In the genomic region with DNA sequence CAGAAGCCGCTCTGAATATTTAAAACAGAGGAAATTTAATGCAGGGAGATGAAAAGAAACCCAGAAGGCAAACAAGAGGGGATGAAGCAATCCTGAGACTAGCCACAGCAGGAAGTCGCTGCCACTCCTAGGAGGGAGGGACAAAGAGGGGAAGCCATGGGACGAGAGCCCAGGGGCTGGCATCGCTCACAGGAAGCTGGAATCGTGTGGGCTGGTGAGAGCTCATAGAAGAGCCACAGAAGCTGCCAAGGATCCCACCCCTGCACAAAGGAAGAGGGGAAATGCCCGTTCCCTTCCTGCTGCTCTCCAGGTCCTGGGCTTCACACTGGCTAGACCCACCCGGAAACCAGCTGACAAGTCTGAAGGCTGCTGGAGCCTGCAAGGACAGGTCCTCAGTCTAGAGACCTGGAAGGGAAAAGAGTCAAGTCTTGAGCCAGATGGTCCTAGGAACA, we compare ENCODE assay signal across 9 mouse cellular contexts.
DNase-seq lines count a peak whose midpoint lies in the region; ATAC-seq and TF ChIP-seq lines count a peak whose summit lies in the region.
"Had no signal": no experiment of that assay in that cellular context is flagged by ENCODE, and none has a peak within 500 bp of the region (broad histone marks: within the 10 kb centered on the region; RNA-seq: fewer than 3 reads in every experiment).

No protein-coding gene starts in this region.

- H3K36me3 ChIP-seq in heart, embryonic 10.5 days, result no peaks in the 10 kb centered on the region
- H3K36me3 ChIP-seq in limb, embryonic 12.5 days, result no peaks in the 10 kb centered on the region
- H3K36me3 ChIP-seq in midbrain, embryonic 12.5 days, result no peaks in the 10 kb centered on the region
- H3K36me3 ChIP-seq in stomach, postnatal 0 days (ENCODE audit: control insufficient read depth, insufficient read depth, low read length), result no peaks in the 10 kb centered on the region

- H3K9me3 ChIP-seq in heart, embryonic 10.5 days, result no peaks in the 10 kb centered on the region
- H3K9me3 ChIP-seq in limb, embryonic 12.5 days, result no peaks in the 10 kb centered on the region
- H3K9me3 ChIP-seq in midbrain, embryonic 12.5 days, result no peaks in the 10 kb centered on the region
- H3K9me3 ChIP-seq in stomach, postnatal 0 days (ENCODE audit: control insufficient read depth, low read length), result no peaks in the 10 kb centered on the region

- peak overlapping the region; percentile 20; the same call in 1 of the 2 replicates for H3K4me2 ChIP-seq in limb, embryonic 12.5 days
- peak overlapping the region; percentile 21 for H3K4me2 ChIP-seq in midbrain, embryonic 12.5 days (replicated peaks)
- H3K4me2 ChIP-seq in stomach, postnatal 0 days (replicated peaks; ENCODE audit: low read depth), result peak overlapping the region; percentile 48

- peak overlapping the region; percentile 16; the same call in 1 of the 2 replicates for H3K4me3 ChIP-seq in heart, embryonic 10.5 days
- H3K4me3 ChIP-seq in limb, embryonic 12.5 days (replicated peaks), result no peak overlapping the region
- H3K4me3 ChIP-seq in midbrain, embryonic 12.5 days, result no peak overlapping the region
- 0 out of 2 replicates have a peak overlapping the region, but pooled peaks have one; percentile 5 for H3K4me3 ChIP-seq in stomach, postnatal 0 days (ENCODE audit: low read depth, low read length)

- H3K27ac ChIP-seq in heart, embryonic 10.5 days, result peak overlapping the region; percentile 84
- peak overlapping the region; percentile 5; the same call in 1 of the 2 replicates for H3K27ac ChIP-seq in limb, embryonic 12.5 days
- peak overlapping the region; percentile 74 for H3K27ac ChIP-seq in midbrain, embryonic 12.5 days (replicated peaks)
- peak overlapping the region; percentile 94 for H3K27ac ChIP-seq in stomach, postnatal 0 days (replicated peaks)

- peaks cover 25% of the 10 kb centered on the region for H3K4me1 ChIP-seq in heart, embryonic 10.5 days
- H3K4me1 ChIP-seq in limb, embryonic 12.5 days (replicated peaks), result peaks cover 30% of the 10 kb centered on the region
- H3K4me1 ChIP-seq in midbrain, embryonic 12.5 days, result peaks cover 9% of the 10 kb centered on the region
- H3K4me1 ChIP-seq in stomach, postnatal 0 days (replicated peaks; ENCODE audit: control insufficient read depth, insufficient read depth), result peaks cover 15% of the 10 kb centered on the region

- no peaks in the 10 kb centered on the region for H3K27me3 ChIP-seq in heart, embryonic 10.5 days (ENCODE audit: insufficient read depth, poor library complexity, severe bottlenecking)
- H3K27me3 ChIP-seq in limb, embryonic 12.5 days, result no peaks in the 10 kb centered on the region
- H3K27me3 ChIP-seq in midbrain, embryonic 12.5 days, result no peaks in the 10 kb centered on the region
- no peaks in the 10 kb centered on the region for H3K27me3 ChIP-seq in stomach, postnatal 0 days (ENCODE audit: control insufficient read depth, insufficient read depth, low read length)
- H3K27me3 ChIP-seq: Patski had no signal

- TF ChIP-seq CTCF in stomach, postnatal 0 days (IDR thresholded peaks at IDR 0.05; ENCODE audit: low read depth), result no peak

- H3K9ac ChIP-seq in limb, embryonic 12.5 days (replicated peaks), result no peak overlapping the region
- 0 out of 2 replicates have a peak overlapping the region, but pooled peaks have one; percentile 11 for H3K9ac ChIP-seq in midbrain, embryonic 12.5 days (replicated peaks)
- H3K9ac ChIP-seq in stomach, postnatal 0 days (ENCODE audit: low read length), result peak overlapping the region; percentile 43

- no peak for TF ChIP-seq EP300 in stomach, postnatal 0 days (optimal IDR thresholded peaks at IDR 0.05)

- WGBS in heart, embryonic 10.5 days, result 26% methylated on average over 7 of the region's 7 CpGs
- 30% methylated on average over 7 of the region's 7 CpGs for WGBS in limb, embryonic 12.5 days
- 16% methylated on average over 7 of the region's 7 CpGs for WGBS in midbrain, embryonic 12.5 days
- 6% methylated on average over 7 of the region's 7 CpGs for WGBS in stomach, postnatal 0 days

- ATAC-seq in erythroid progenitor cell, adult 5-6 weeks (replicated peaks; ENCODE audit: low FRiP score, poor library complexity, severe bottlenecking), result 0 out of 2 replicates have a peak, but pooled peaks have one; percentile 23
- no peak for ATAC-seq in limb, embryonic 12.5 days (ENCODE audit: insufficient number of reproducible peaks, insufficient read depth, low FRiP score, low TSS enrichment, low read depth)
- peak; percentile 65 for ATAC-seq in midbrain, embryonic 12.5 days (ENCODE audit: low FRiP score, low read depth)
- peak; percentile 78 for ATAC-seq in stomach, postnatal 0 days (ENCODE audit: low FRiP score, low TSS enrichment)
- ATAC-seq: Patski had no signal

- DNase-seq in 3T3-L1 (ENCODE audit: low read depth, low spot score), result peak; percentile 69
- peak; percentile 86 for DNase-seq in brain, adult 2 months (ENCODE audit: low read depth, low spot score)
- no peak for DNase-seq in heart, embryonic 10.5 days (ENCODE audit: low spot score)
- DNase-seq in kidney, adult 9 months, result peak; percentile 46
- peak; percentile 75 for DNase-seq in stomach, postnatal 0 days (ENCODE audit: low spot score)

Comparison
In these comparisons a context has a peak if more than half of its experiments do, and no peak if none do; other contexts are left out.
1. H3K27ac ChIP-seq: peak in every context shown above with its lines; median percentile 94 in stomach, postnatal 0 days; 84 in heart, embryonic 10.5 days; 74 in midbrain, embryonic 12.5 days; 5 in limb, embryonic 12.5 days.
2. H3K4me3 ChIP-seq: peak in heart, embryonic 10.5 days (single experiment) and stomach, postnatal 0 days (single experiment); none in limb, embryonic 12.5 days (single experiment) and midbrain, embryonic 12.5 days (single experiment).
3. Peak in every context shown above with its lines, with median percentiles within 50 percentile points of each other: H3K4me2 ChIP-seq.